Mouse (Mus musculus): ENCODE data around the gene Selenow. TPM values are rescaled to one million over a fixed set of nuclear protein-coding genes. Genes with fewer than 3 reads are reported as not detected.

The Selenow gene
- polyA plus RNA-seq, 1 experiment from 2014 or later = 988 TPM

DNA sequence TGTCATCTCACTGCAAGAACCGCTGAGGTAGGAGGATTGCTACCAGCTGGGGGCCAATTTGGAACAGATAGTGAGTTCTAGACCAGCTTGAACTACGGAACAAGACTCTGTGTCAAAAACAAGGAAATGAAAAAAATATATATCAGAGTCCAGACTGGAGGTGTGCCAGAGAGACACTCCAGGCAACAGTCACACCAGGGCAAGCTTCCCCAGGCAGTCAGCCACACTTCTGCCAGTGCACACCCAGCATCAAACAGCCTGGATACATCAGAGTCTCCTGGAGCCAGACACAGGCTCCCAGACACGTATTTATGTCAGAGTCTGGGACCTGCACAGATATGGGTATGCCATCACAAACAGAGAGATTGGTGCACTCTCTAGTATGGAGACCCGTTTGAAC lies 39.0 kb upstream of the Selenow start:
- DNase-seq (ENCODE audit: low spot score) (no peak), ATAC-seq (ENCODE audit: low FRiP score) (no peak)
- H3K4me3 ChIP-seq (ENCODE audit: low read depth, low read length) = no peak overlapping the region
- no peak overlapping the region for H3K4me2 ChIP-seq (replicated peaks; ENCODE audit: low read depth, low read length)
- H3K36me3 ChIP-seq (ENCODE audit: control insufficient read depth, insufficient read depth, low read length) = no peaks in the 10 kb centered on the region
- no peak overlapping the region for H3K27ac ChIP-seq (ENCODE audit: low read depth, low read length)
- WGBS = 63% methylated on average over 4 of the region's 4 CpGs
- no peaks in the 10 kb centered on the region for H3K27me3 ChIP-seq (ENCODE audit: control insufficient read depth, insufficient read depth, low read length)
- H3K9ac ChIP-seq (ENCODE audit: low read depth, low read length) = no peak overlapping the region
- no peaks in the 10 kb centered on the region for H3K9me3 ChIP-seq (ENCODE audit: control insufficient read depth, low read length)
- no peaks in the 10 kb centered on the region; the same call in 1 of the 2 replicates for H3K4me1 ChIP-seq (replicated peaks; ENCODE audit: control insufficient read depth, insufficient read depth, low read length)

GRCm38 (mm10) chr7:15960691-15961090 lies 38.5 kb upstream of the Selenow start:
- WGBS = 30% methylated on average over 4 of the region's 4 CpGs
- H3K4me2 ChIP-seq (replicated peaks; ENCODE audit: low read depth, low read length) = no peak overlapping the region
- no peaks in the 10 kb centered on the region for H3K36me3 ChIP-seq (ENCODE audit: control insufficient read depth, insufficient read depth, low read length)
- DNase-seq (ENCODE audit: low spot score) (no peak), ATAC-seq (ENCODE audit: low FRiP score) (no peak)
- no peaks in the 10 kb centered on the region; the same call in 1 of the 2 replicates for H3K4me1 ChIP-seq (replicated peaks; ENCODE audit: control insufficient read depth, insufficient read depth, low read length)
- no peaks in the 10 kb centered on the region for H3K9me3 ChIP-seq (ENCODE audit: control insufficient read depth, low read length)
- no peak overlapping the region for H3K27ac ChIP-seq (ENCODE audit: low read depth, low read length)
- H3K9ac ChIP-seq (ENCODE audit: low read depth, low read length) = no peak overlapping the region
- no peak overlapping the region for H3K4me3 ChIP-seq (ENCODE audit: low read depth, low read length)
- H3K27me3 ChIP-seq (ENCODE audit: control insufficient read depth, insufficient read depth, low read length) = no peaks in the 10 kb centered on the region

DNA sequence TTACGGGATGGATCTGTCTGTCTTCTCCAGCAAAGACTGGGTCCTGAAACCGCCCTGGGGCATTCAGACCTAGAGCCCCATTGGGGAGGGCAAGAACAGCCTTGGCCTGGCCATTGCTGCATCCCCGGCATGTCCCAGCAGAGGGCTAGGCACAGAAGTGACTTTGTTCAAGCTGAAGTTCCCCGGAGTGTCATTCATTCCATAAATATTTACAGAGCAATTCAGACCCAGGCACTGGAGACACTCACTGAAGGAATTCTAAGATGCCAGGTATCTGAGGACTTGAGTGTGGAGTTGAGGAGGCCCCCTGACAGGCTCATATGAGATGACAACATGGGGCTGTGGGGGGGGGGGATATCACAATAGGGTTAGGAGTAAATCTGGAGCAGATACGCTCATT lies 33.9 kb upstream of the Selenow start:
- 0 out of 2 replicates have a peak, but pooled peaks cover 2% of the 10 kb centered on the region for H3K9me3 ChIP-seq (ENCODE audit: control insufficient read depth, low read length)
- WGBS = 74% methylated on average over 5 of the region's 5 CpGs
- DNase-seq (ENCODE audit: low spot score) = no peak

GRCm38 (mm10) chr7:15955509-15955908 lies 33.3 kb upstream of the Selenow start:
- Histone ChIP-seq H3K4me3 (ENCODE audit: low read depth, low read length) (peak overlapping the region; percentile 21), H3K4me2 (replicated peaks; ENCODE audit: low read depth, low read length) (peak overlapping the region; percentile 41), H3K9ac (ENCODE audit: low read depth, low read length) (peak overlapping the region; percentile 31; the same call in 1 of the 2 replicates), H3K4me1 (replicated peaks; ENCODE audit: control insufficient read depth, insufficient read depth, low read length) (no peaks in the 10 kb centered on the region), H3K36me3 (ENCODE audit: control insufficient read depth, insufficient read depth, low read length) (no peaks in the 10 kb centered on the region), H3K27ac (ENCODE audit: low read depth, low read length) (no peak overlapping the region), H3K9me3 (ENCODE audit: control insufficient read depth, low read length) (0 out of 2 replicates have a peak, but pooled peaks cover 2% of the 10 kb centered on the region), H3K27me3 (ENCODE audit: control insufficient read depth, insufficient read depth, low read length) (no peaks in the 10 kb centered on the region)
- no peak for ATAC-seq (ENCODE audit: low FRiP score)
- no peak for DNase-seq (ENCODE audit: low spot score)
- 28% methylated on average over 7 of the region's 7 CpGs for WGBS

More for the DNA sequence above, 33.9 kb upstream of the Selenow start:
- Histone ChIP-seq H3K4me2 (replicated peaks; ENCODE audit: low read depth, low read length) (no peak overlapping the region), H3K4me1 (replicated peaks; ENCODE audit: control insufficient read depth, insufficient read depth, low read length) (no peaks in the 10 kb centered on the region), H3K36me3 (ENCODE audit: control insufficient read depth, insufficient read depth, low read length) (no peaks in the 10 kb centered on the region), H3K27ac (ENCODE audit: low read depth, low read length) (no peak overlapping the region), H3K4me3 (ENCODE audit: low read depth, low read length) (no peak overlapping the region), H3K9ac (ENCODE audit: low read depth, low read length) (no peak overlapping the region), H3K27me3 (ENCODE audit: control insufficient read depth, insufficient read depth, low read length) (no peaks in the 10 kb centered on the region)
- no peak for ATAC-seq (ENCODE audit: low FRiP score)

DNA sequence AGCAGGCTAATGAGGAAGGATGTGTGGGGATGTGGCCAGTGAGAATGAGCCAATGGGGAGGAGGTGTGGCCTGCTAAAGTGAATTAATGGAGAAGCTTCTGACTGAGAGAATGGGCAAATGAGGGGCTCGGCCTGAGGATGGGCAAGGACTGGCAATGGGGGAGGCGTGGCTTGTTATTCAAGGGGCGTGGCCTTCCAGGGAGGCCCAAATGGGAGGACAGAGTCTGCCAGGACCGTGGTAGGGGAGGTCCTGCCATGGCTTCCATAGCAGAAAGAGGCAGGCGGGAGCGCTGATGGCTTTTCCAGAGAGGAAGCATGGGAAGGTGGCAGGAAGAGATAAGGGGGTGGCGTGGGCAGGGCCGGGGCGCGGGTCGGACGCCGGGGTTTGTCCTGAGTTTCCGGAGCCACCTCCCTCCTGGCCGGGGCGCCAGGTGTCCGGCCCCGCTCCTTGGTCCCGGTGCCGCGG lies 32.8 kb upstream of the Selenow start:
- DNase-seq (ENCODE audit: low spot score) (peak; percentile 64), ATAC-seq (ENCODE audit: low FRiP score) (peak; percentile 68)
- H3K9ac ChIP-seq (ENCODE audit: low read depth, low read length) = peak overlapping the region; percentile 31; the same call in 1 of the 2 replicates
- peak overlapping the region; percentile 21 for H3K4me3 ChIP-seq (ENCODE audit: low read depth, low read length)
- H3K4me2 ChIP-seq (replicated peaks; ENCODE audit: low read depth, low read length) = peak overlapping the region; percentile 41
- H3K36me3 ChIP-seq (ENCODE audit: control insufficient read depth, insufficient read depth, low read length) = no peaks in the 10 kb centered on the region
- H3K27me3 ChIP-seq (ENCODE audit: control insufficient read depth, insufficient read depth, low read length) = no peaks in the 10 kb centered on the region
- H3K9me3 ChIP-seq (ENCODE audit: control insufficient read depth, low read length) = 0 out of 2 replicates have a peak, but pooled peaks cover 2% of the 10 kb centered on the region
- no peak overlapping the region for H3K27ac ChIP-seq (ENCODE audit: low read depth, low read length)
- WGBS = 11% methylated on average over 20 of the region's 21 CpGs
- no peaks in the 10 kb centered on the region for H3K4me1 ChIP-seq (replicated peaks; ENCODE audit: control insufficient read depth, insufficient read depth, low read length)

- ATAC-seq (ENCODE audit: low FRiP score) = no peak; the same call in 1 of the 2 replicates
- no peak for DNase-seq (ENCODE audit: low spot score)
- no peaks in the 10 kb centered on the region for H3K4me1 ChIP-seq (replicated peaks; ENCODE audit: control insufficient read depth, insufficient read depth, low read length)
- H3K36me3 ChIP-seq (ENCODE audit: control insufficient read depth, insufficient read depth, low read length) = no peaks in the 10 kb centered on the region
- no peak overlapping the region for H3K9ac ChIP-seq (ENCODE audit: low read depth, low read length)
- 0 out of 2 replicates have a peak, but pooled peaks cover 2% of the 10 kb centered on the region for H3K9me3 ChIP-seq (ENCODE audit: control insufficient read depth, low read length)
- H3K4me3 ChIP-seq (ENCODE audit: low read depth, low read length) = no peak overlapping the region
- WGBS = 90% methylated on average over 7 of the region's 7 CpGs
- H3K27ac ChIP-seq (ENCODE audit: low read depth, low read length) = no peak overlapping the region
- no peak overlapping the region for H3K4me2 ChIP-seq (replicated peaks; ENCODE audit: low read depth, low read length)
- no peaks in the 10 kb centered on the region for H3K27me3 ChIP-seq (ENCODE audit: control insufficient read depth, insufficient read depth, low read length)
Measured at GRCm38 (mm10) chr7:15954436-15954835, 32.2 kb upstream of the Selenow start.

DNA sequence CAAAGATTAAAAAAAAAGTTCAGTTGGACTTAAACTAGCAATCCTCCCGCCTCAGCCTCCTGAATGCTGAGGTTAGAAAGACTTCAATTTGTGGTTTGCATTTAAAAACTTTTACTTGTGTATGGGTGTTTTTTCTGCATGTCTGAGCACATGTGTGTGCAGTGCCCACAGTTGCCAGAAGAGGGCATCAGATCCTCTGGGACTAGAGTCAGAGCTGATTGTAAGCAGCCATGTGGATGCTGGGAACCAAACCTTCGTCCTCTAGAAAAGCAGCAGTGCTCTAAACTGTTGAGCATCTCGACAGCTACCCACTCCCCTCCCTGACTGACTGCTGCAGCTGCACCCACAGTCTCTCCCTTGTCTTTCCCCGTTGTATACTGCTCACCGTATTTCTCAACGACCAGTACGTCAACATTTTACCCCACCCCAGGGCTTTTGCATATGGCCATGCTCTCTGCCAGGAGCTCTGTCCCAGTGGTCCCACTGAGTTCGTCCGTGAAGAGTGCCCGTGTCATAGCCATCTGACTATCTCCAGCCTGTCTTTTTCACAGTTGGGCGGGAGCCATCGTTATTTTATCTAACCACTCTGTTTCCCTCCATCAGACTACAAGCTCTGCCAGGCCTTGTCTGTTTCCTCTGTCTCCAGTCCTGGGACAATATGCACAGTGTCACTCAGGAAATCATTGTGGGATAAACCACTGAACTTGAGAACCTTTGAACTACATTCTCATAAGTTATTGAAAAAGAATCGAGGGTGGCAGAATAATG lies 31.3 kb upstream of the Selenow start:
- DNase-seq (ENCODE audit: low spot score) = no peak

DNA sequence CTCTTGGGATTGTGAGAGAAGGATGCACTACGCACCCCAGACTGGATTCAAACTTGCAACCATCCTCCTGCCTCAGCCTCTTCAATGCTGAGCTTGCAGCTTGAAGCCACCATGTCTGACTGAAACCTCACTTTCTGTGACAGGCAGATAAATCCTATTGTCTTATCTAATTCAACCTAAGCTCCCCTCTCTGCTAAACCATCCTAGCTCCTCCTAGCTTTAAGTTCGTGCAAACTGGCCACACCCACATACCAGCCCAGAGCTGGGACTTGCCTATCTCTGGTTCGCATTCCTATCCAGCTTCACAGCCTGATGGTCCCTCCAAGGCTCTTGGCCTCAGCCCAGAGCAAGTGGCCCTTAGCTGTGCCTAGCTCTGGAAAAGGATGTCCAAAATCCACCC lies 30.2 kb upstream of the Selenow start:
- Histone ChIP-seq H3K27me3 (ENCODE audit: control insufficient read depth, insufficient read depth, low read length) (no peaks in the 10 kb centered on the region), H3K36me3 (ENCODE audit: control insufficient read depth, insufficient read depth, low read length) (no peaks in the 10 kb centered on the region), H3K4me3 (ENCODE audit: low read depth, low read length) (no peak overlapping the region), H3K9ac (ENCODE audit: low read depth, low read length) (no peak overlapping the region), H3K27ac (ENCODE audit: low read depth, low read length) (no peak overlapping the region), H3K4me1 (replicated peaks; ENCODE audit: control insufficient read depth, insufficient read depth, low read length) (no peaks in the 10 kb centered on the region), H3K4me2 (replicated peaks; ENCODE audit: low read depth, low read length) (no peak overlapping the region), H3K9me3 (ENCODE audit: control insufficient read depth, low read length) (0 out of 2 replicates have a peak, but pooled peaks cover 2% of the 10 kb centered on the region)
- ATAC-seq (ENCODE audit: low FRiP score) = no peak
- 85% methylated on average over 3 of the region's 3 CpGs for WGBS
- DNase-seq (ENCODE audit: low spot score) = no peak

More for the DNA sequence above, 31.3 kb upstream of the Selenow start:
- Histone ChIP-seq H3K27me3 (ENCODE audit: control insufficient read depth, insufficient read depth, low read length) (no peaks in the 10 kb centered on the region), H3K27ac (ENCODE audit: low read depth, low read length) (no peak overlapping the region), H3K36me3 (ENCODE audit: control insufficient read depth, insufficient read depth, low read length) (no peaks in the 10 kb centered on the region), H3K4me1 (replicated peaks; ENCODE audit: control insufficient read depth, insufficient read depth, low read length) (no peaks in the 10 kb centered on the region), H3K4me2 (replicated peaks; ENCODE audit: low read depth, low read length) (no peak overlapping the region), H3K4me3 (ENCODE audit: low read depth, low read length) (no peak overlapping the region), H3K9me3 (ENCODE audit: control insufficient read depth, low read length) (0 out of 2 replicates have a peak, but pooled peaks cover 2% of the 10 kb centered on the region), H3K9ac (ENCODE audit: low read depth, low read length) (no peak overlapping the region)
- 91% methylated on average over 13 of the region's 13 CpGs for WGBS
- no peak for ATAC-seq (ENCODE audit: low FRiP score)

DNA sequence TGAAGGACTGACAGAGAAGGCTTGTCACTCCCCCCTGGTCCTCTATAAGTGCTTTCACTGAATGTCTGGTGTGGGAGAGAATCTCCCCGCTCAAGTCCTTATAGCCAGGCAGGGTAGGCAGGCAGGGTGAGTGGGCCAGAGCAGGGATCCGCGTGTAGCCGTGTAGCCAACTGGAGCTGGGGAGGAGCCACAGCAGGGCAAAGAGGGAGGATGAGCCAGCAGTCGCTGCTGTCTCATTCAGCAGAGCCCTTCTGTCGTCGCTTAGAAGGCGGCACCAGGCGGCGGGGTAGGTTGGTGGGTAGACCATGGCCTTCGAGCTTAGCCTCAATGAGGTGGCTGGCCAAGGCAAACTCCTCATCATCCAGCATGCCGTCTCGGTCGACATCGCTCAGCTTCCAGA lies 27.8 kb upstream of the Selenow start:
- no peak overlapping the region for H3K27ac ChIP-seq (ENCODE audit: low read depth, low read length)
- ATAC-seq (ENCODE audit: low FRiP score) (no peak), DNase-seq (ENCODE audit: low spot score) (no peak)
- no peak overlapping the region for H3K9ac ChIP-seq (ENCODE audit: low read depth, low read length)
- H3K9me3 ChIP-seq (ENCODE audit: control insufficient read depth, low read length) = 0 out of 2 replicates have a peak, but pooled peaks cover 2% of the 10 kb centered on the region
- H3K4me1 ChIP-seq (replicated peaks; ENCODE audit: control insufficient read depth, insufficient read depth, low read length) = no peaks in the 10 kb centered on the region
- no peaks in the 10 kb centered on the region for H3K27me3 ChIP-seq (ENCODE audit: control insufficient read depth, insufficient read depth, low read length)
- WGBS = 84% methylated on average over 15 of the region's 15 CpGs
- H3K4me2 ChIP-seq (replicated peaks; ENCODE audit: low read depth, low read length) = no peak overlapping the region
- H3K36me3 ChIP-seq (ENCODE audit: control insufficient read depth, insufficient read depth, low read length) = no peaks in the 10 kb centered on the region
- no peak overlapping the region for H3K4me3 ChIP-seq (ENCODE audit: low read depth, low read length)
